Mouse (Mus musculus) adrenal gland, postnatal 4 days (tissue): ENCODE results near the gene Zic1. TPM values are rescaled to one million over a fixed set of nuclear protein-coding genes. Genes with fewer than 3 reads are reported as not detected.

Experiments
- DNase-seq, 2 experiments: peaks; one replicate each; pipeline ENCODE4 v3.0.0; 2021 to 2022; ENCODE audit warnings: low spot score in 2 of 2, mixed read lengths in 2 of 2
- total RNA-seq, 2 experiments: library from RNA; stranded (reverse); gene quantifications; 2 replicates each; pipeline ENCODE4 v1.2.3; 2021

The Zic1 gene
- total RNA-seq, 2 experiments from 2014 or later, result 2.2 TPM; not detected in 1

- no peak for DNase-seq
Observed at GRCm38 (mm10) chr9:91384693-91385560, 19.3 kb upstream of the Zic1 start.

GRCm38 (mm10) chr9:91384136-91384500, 18.5 kb upstream of the Zic1 start:
- no peak for DNase-seq

GRCm38 (mm10) chr9:91383441-91384135, 18.0 kb upstream of the Zic1 start:
- no peak for DNase-seq

- DNase-seq, result no peak
Observed at GRCm38 (mm10) chr9:91382471-91383255, 17.1 kb upstream of the Zic1 start.

GRCm38 (mm10) chr9:91382111-91382379, 16.4 kb upstream of the Zic1 start:
- DNase-seq, result no peak

- no peak for DNase-seq
Observed at GRCm38 (mm10) chr9:91381284-91382110, 15.9 kb upstream of the Zic1 start.

- no peak for DNase-seq
Observed at GRCm38 (mm10) chr9:91380458-91380914, 14.9 kb upstream of the Zic1 start.

GRCm38 (mm10) chr9:91379781-91380457, 14.3 kb upstream of the Zic1 start:
- no peak for DNase-seq

GRCm38 (mm10) chr9:91379300-91379635, 13.7 kb upstream of the Zic1 start:
- DNase-seq, result no peak

GRCm38 (mm10) chr9:91378411-91379299, 13.0 kb upstream of the Zic1 start:
- no peak for DNase-seq

- no peak for DNase-seq
Observed at GRCm38 (mm10) chr9:91377873-91378150, 12.2 kb upstream of the Zic1 start.

- DNase-seq, result no peak
Observed at GRCm38 (mm10) chr9:91377036-91377872, 11.6 kb upstream of the Zic1 start.

- no peak for DNase-seq
Observed at GRCm38 (mm10) chr9:91374665-91375064, 9.1 kb upstream of the Zic1 start.

- DNase-seq, result no peak
Observed at GRCm38 (mm10) chr9:91373811-91374575, 8.4 kb upstream of the Zic1 start.

- DNase-seq, result no peak
Observed at GRCm38 (mm10) chr9:91371608-91372007, 6.0 kb upstream of the Zic1 start.

- DNase-seq, result no peak
Observed at GRCm38 (mm10) chr9:91371011-91371410, 5.4 kb upstream of the Zic1 start.

GRCm38 (mm10) chr9:91370191-91370708, 4.6 kb upstream of the Zic1 start:
- DNase-seq, result no peak
